Mouse (Mus musculus) megakaryocyte, embryonic 14.5 days (primary cell): ENCODE results near the gene Tmem150c. TPM values are rescaled to one million over a fixed set of nuclear protein-coding genes. Genes with fewer than 3 reads are reported as not detected.

Source experiments
- H3K27me3 ChIP-seq: replicated peaks from 2 replicates; pipeline ENCODE3; 2012; ENCODE audit warnings: inconsistent platforms
- H3K36me3 ChIP-seq: replicated peaks from 2 replicates; pipeline ENCODE3; 2012; ENCODE audit warnings: low read length, inconsistent platforms, mixed read lengths
- H3K4me1 ChIP-seq: 2 replicates; pipeline ENCODE4 v1.6.1; 2012; ENCODE audit warnings: inconsistent platforms
- H3K4me3 ChIP-seq: replicated peaks from 2 replicates; pipeline ENCODE3; 2012; ENCODE audit warnings: moderate library complexity, mild to moderate bottlenecking, inconsistent platforms
- H3K9me3 ChIP-seq: 2 replicates; pipeline ENCODE4 v1.6.1; 2012; ENCODE audit warnings: inconsistent platforms
- FLI1 ChIP-seq: IDR thresholded peaks from 2 replicates; pipeline ENCODE4 v1.6.1; 2012; ENCODE audit warnings: low read length, inconsistent platforms, mixed read lengths
- GATA1 ChIP-seq: IDR thresholded peaks from 3 replicates; pipeline ENCODE4 v1.6.1; 2012; ENCODE audit warnings: mixed read lengths, low read length, inconsistent platforms, borderline replicate concordance
- polyA plus RNA-seq: library from polyadenylated mRNA; stranded (reverse); fragments of >175 nt; gene quantifications from 2 replicates; pipeline ENCODE4 v1.2.3, GENCODE M21; 2012; ENCODE audit warnings: low replicate concordance; ENCODE audit not compliant: insufficient read depth

Gene Tmem150c
- polyA plus RNA-seq, 1 experiment, result 0.11 TPM

DNA sequence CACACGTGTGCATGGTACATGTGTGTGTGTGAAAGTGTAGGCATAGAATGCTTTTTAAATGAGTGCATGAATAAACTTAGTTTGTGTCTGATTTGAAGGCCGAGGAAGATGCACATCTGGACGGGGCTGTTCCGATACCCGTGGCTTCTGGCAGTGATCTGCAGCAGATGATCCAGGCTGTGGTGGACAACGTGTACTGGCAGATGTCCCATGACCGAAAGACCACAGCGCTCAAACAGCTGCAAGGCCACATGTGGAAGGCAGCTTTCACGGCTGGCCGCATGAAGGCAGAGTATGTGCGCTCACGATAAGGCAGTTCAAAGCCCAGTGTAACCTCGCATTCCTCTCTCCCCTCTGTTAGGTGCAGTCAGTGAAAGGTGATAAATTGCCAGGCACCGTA lies 98.7 kb downstream of the Tmem150c start:
- Histone ChIP-seq H3K36me3 (peaks cover 71% of the 10 kb centered on the region), H3K4me1 (peaks cover 23% of the 10 kb centered on the region)
- no peak for TF ChIP-seq GATA1
- no peak for TF ChIP-seq FLI1

DNA sequence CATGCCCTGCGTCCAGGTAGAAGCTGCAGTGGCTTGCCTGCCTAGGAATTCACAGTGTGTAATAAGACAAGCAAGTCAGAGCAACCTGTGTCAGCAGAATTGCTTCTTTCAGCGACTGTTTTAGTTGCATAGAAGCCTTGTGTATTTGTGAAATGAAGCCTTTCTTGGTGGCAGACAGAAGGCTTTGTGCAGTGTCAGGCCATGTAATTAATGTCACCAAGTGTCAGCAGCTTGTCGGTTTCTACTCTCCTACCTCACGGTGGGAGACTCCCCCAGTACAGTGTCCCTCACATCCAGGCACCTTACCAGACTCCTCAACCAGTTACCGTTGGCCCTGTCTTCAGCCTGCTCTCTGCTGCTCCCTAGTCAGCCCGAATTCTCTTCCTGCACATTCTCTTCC lies 100.3 kb downstream of the Tmem150c start:
- no peaks in the 10 kb centered on the region for H3K27me3 ChIP-seq
- H3K36me3 ChIP-seq, result peaks cover 67% of the 10 kb centered on the region
- H3K4me3 ChIP-seq, result no peak overlapping the region
- TF ChIP-seq GATA1 (no peak), FLI1 (no peak)
- H3K4me1 ChIP-seq, result peaks cover 37% of the 10 kb centered on the region
- H3K9me3 ChIP-seq, result no peaks in the 10 kb centered on the region

More for the DNA sequence above, 98.7 kb downstream of the Tmem150c start:
- peak overlapping the region; percentile 39 for H3K4me3 ChIP-seq
- no peaks in the 10 kb centered on the region for H3K9me3 ChIP-seq
- H3K27me3 ChIP-seq, result no peaks in the 10 kb centered on the region

DNA sequence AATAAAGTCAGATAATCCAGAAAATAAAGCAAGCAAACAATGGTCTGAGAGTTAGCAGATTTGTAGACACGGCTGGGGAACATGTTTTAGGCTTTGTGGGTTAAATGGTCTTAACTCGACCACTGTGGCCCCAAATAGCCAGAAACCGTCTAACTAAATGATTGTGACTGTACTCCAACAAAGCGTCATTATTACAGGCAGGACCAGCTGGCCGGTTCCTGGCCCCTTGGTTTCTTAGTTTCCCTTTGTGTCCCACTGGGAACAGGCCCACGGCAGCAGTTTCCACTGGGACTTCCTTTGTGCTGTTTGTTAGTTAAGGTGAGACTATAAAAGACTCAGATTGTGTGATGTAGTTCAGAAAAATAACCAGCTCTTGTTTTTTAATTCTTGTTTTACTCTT lies 100.9 kb downstream of the Tmem150c start:
- Histone ChIP-seq H3K4me3 (no peak overlapping the region), H3K36me3 (peaks cover 61% of the 10 kb centered on the region), H3K27me3 (no peaks in the 10 kb centered on the region), H3K4me1 (peaks cover 33% of the 10 kb centered on the region), H3K9me3 (no peaks in the 10 kb centered on the region)
- no peak for TF ChIP-seq FLI1
- no peak for TF ChIP-seq GATA1

DNA sequence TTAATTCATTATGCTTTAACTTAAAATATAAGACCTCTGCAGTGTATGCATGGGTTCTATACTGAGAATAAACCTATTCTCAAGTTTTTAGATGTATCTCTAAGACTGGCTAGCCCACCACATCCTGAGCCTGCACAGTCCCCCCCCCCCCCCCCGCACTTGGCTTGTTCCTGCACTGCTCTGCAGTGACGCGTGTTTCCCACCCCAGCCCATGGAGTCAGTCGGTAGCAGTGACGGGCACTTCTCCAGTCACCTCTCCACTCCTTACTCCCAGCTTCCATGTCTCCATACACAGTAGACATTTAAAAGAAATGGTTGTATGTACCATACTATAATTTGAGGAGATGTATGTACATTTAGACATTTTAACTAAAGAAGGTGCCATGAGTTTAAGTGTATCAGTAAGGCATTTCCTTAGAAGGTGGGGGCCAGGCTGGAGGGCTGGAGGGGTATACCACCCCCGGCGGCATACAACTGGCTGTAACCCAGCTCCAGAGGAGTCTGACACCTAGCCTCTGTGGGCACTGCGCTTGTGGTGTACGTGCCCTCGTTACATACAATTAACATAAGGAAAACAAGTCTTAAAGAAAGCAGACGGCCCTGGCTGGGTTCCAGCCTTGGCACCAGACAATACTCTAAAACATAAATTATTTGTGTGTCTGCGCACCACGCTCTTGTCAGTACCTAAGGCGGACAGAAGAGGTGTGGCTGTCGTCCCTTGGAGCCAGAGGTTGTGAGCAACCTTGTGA lies 102.0 kb downstream of the Tmem150c start:
- no peaks in the 10 kb centered on the region for H3K9me3 ChIP-seq
- TF ChIP-seq FLI1 (no peak), GATA1 (no peak)
- H3K4me3 ChIP-seq, result no peak overlapping the region
- peaks cover 59% of the 10 kb centered on the region for H3K36me3 ChIP-seq
- H3K4me1 ChIP-seq, result peaks cover 24% of the 10 kb centered on the region
- H3K27me3 ChIP-seq, result no peaks in the 10 kb centered on the region

DNA sequence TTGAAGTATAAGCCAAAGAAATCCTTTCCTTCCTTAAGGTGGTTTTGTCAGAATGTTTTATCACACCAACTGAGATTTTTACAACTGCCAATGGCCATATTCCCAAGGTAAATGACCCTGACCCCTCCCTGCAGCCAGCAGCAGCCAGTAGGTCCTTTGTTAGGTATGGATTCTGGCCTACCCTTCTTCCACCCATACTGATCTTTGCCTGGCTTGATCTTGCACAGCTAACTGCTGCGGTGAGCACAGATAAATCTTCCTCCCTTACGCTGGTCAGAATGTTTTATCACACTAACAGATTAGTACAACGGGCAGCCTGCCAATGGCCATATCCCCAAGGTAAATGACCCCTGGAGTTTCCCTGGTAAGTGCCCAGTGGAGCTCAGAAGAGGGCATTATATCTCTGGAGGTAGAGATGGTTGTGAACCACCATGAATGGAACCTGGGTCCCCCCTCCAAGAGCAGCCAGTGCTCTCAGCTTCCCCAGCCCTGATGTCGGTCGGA lies 103.7 kb downstream of the Tmem150c start:
- Histone ChIP-seq H3K27me3 (no peaks in the 10 kb centered on the region), H3K9me3 (no peaks in the 10 kb centered on the region), H3K4me3 (no peak overlapping the region), H3K36me3 (peaks cover 51% of the 10 kb centered on the region), H3K4me1 (peaks cover 17% of the 10 kb centered on the region)
- TF ChIP-seq GATA1 (no peak), FLI1 (no peak)

DNA sequence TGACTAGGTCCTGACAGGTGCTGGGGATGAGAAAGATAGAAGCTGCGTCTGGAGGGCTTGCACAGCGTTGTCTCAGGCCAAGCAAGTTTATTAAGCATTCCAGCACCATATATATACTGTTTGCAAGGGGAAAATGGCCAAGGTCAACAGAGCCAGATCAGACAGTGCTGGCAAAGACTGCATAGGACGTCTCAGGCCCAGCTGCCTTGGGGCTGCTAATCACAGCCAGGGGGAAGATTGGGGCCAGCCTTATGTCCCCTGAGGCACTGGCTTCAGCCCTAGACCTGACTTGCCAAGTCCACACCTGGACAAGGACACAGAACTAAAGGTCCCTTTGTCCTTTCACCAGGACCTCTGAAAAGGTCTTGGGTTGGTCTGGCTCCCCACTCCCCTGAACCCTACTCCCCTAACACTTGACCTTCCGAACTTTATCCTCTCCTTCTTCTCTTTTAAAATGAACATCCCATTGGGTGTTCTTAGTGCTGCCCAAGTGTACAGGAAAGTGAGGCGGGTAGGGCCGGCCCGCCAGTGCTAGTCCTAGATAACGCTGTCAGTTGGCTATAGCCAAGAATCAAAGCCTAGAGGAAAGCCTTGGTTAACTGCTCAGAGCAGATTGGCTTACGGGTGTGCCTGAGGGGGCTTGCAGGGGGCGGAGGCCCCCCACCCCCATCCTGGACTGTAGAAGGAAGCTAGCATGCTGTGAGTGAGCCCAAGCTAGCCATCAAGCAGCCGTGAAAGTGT lies 104.6 kb downstream of the Tmem150c start:
- Histone ChIP-seq H3K27me3 (no peaks in the 10 kb centered on the region), H3K9me3 (no peaks in the 10 kb centered on the region), H3K4me1 (peaks cover 16% of the 10 kb centered on the region), H3K4me3 (no peak overlapping the region), H3K36me3 (peaks cover 51% of the 10 kb centered on the region)
- TF ChIP-seq GATA1 (no peak), FLI1 (no peak)

DNA sequence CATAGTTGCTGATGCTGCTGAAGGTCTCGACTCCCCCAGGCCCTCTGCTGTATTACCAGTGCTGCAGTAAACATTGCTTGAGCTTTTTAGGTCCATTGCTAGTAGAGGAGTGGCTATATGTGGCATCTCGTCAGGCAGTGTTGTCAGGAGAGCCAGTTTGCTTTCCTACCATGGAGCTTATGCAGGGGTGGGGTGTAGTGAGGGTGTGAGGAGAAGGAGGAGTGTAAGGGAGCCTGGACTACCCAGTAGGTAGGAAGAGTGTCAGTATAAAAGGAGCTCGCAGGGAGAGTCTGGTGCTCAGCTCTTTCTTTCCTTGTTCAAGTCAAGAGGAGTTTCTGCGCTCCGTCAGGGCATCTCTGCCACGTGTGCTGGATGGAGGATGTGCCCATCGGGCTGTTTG lies 106.9 kb downstream of the Tmem150c start:
- Histone ChIP-seq H3K27me3 (no peaks in the 10 kb centered on the region), H3K9me3 (no peaks in the 10 kb centered on the region), H3K4me3 (no peak overlapping the region), H3K4me1 (peaks cover 19% of the 10 kb centered on the region), H3K36me3 (peaks cover 46% of the 10 kb centered on the region)
- TF ChIP-seq FLI1, result no peak
- no peak for TF ChIP-seq GATA1

DNA sequence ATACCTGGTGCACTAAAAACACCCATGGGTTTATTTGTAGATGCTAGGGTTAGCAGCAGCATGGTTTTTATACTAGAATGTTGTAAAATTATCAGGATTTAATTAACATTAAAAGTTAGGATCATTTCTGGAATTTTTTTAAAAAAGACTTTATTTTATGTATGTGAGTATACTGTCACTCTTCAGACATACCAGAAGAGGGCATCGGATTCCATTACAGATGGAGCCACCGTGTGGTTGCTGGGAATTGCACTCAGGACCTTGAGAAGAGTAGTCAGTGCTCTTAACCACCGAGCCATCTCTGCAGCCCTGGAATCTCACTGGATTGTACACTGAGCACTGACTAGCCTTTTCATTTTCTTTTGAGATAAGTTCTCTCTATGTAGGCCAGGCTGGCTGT lies 109.7 kb downstream of the Tmem150c start:
- peaks cover 45% of the 10 kb centered on the region for H3K36me3 ChIP-seq
- H3K9me3 ChIP-seq, result no peaks in the 10 kb centered on the region
- H3K27me3 ChIP-seq, result no peaks in the 10 kb centered on the region
- no peak overlapping the region for H3K4me3 ChIP-seq
- peaks cover 12% of the 10 kb centered on the region for H3K4me1 ChIP-seq
- no peak for TF ChIP-seq GATA1
- no peak for TF ChIP-seq FLI1

DNA sequence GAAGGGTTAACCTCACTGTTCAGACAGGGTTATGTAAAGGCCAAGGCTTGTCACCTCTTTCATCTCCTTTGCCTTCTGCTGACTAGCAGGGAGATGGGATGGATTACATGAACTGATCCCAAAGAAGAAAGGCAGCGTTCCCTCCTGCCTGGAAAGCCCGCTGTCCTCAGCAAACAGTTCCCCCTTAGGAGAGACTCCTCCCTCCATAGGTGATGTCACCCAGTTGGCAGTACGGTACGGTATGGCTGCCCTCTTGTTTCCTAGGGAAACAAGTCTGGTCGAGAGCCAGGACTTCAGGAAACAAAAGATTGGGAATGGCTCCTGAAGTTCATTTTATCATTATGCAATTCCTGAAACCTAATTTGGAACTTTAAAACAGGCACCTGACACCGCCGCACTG lies 111.7 kb downstream of the Tmem150c start:
- TF ChIP-seq GATA1, result no peak
- no peak for TF ChIP-seq FLI1
- Histone ChIP-seq H3K4me1 (peaks cover 26% of the 10 kb centered on the region), H3K27me3 (no peaks in the 10 kb centered on the region)

DNA sequence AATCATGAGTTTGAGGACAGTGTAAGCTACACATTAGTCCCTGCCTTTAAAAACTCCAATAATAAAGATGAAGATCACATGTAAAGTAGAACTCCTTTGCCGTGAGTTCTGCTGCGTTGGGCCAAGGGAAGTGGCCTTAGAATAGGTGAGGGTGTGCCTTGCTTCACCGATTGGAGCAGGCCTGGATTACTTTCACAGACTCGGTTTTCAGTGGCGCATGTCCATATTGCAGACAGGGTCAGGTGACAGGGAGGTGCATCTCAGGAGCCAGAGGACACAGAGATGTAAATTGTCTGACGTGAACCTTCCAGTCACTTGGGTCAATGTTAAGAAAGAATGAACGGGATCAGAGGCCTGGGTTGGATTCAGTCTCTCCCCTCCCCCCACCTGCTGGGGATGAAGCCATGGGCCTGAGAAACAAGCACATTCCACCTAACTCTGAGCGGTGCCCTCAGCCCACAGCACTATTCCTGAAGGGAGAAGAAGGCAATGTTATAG lies 112.4 kb downstream of the Tmem150c start:
- Histone ChIP-seq H3K36me3 (peaks cover 33% of the 10 kb centered on the region), H3K9me3 (no peaks in the 10 kb centered on the region), H3K4me3 (no peak overlapping the region), H3K27me3 (no peaks in the 10 kb centered on the region), H3K4me1 (peaks cover 32% of the 10 kb centered on the region)
- TF ChIP-seq GATA1 (no peak), FLI1 (no peak)

More for the DNA sequence above, 111.7 kb downstream of the Tmem150c start:
- Histone ChIP-seq H3K9me3 (no peaks in the 10 kb centered on the region), H3K4me3 (no peak overlapping the region), H3K36me3 (peaks cover 35% of the 10 kb centered on the region)
